ENCODE assay signal across 8 mouse cellular contexts in the genomic region with DNA sequence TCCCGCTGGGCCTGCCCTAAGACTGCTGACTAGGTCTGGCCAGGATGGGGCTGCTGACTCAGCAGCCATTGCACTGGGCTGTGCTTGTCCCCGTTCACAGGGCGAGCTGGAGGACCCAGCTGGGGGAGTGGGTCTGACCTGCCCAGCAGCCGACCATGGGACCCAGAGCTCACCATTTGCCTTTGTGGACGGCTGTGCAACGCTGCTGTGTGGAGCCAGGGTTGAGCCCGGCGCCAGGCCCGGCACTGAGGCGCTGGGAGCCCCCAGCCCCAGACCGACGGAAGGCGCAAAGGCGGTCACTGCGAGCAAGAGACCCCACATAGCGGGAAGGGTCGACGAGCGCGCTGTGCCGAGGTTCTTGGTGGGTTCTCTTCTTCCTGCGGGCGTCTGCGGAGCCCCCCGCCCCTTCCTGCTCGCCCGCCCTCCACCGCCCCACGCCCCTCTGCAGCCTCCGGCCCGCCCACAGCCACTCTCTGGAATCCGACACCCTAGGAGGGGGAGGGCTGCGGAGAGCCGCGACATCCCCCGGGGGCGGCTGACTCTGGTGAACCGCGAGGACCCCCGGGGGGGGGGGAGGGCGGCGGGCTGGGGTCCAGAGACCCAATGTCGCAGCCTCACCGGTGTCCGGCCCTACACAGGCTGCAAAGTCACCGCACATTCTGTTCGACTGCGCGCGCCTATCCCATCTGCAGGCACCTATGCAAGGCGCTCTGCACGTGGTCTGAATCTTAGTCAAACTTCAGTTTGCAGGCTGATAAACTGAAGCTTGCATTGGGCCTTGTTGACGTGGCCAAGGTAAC. TPM values are rescaled to one million over a fixed set of nuclear protein-coding genes. Genes with fewer than 3 reads are reported as not detected.
A peak's percentile ranks its signal among the peaks of the same experiment; 100 is the strongest.
DNase-seq lines count a peak whose midpoint lies in the region; ATAC-seq and TF ChIP-seq lines count a peak whose summit lies in the region.

Gene Cpxm1, minus strand, starts transcription at position 389 of the 800 bp plus-strand sequence.

- H3K4me1 ChIP-seq in kidney, embryonic 14.5 days (ENCODE audit: control insufficient read depth, insufficient read depth, low read length), result peaks cover 13% of the 10 kb centered on the region
- no peaks in the 10 kb centered on the region for H3K4me1 ChIP-seq in bone marrow, adult 2 months (ENCODE audit: control insufficient read depth, insufficient read depth, low read length)
- 0 out of 2 replicates have a peak, but pooled peaks cover 14% of the 10 kb centered on the region for H3K4me1 ChIP-seq in forebrain, postnatal 0 days (ENCODE audit: insufficient read depth)
- peaks cover 3% of the 10 kb centered on the region; the same call in 1 of the 2 replicates for H3K4me1 ChIP-seq in hindbrain, postnatal 0 days (ENCODE audit: insufficient read depth, low read length)

- H3K4me3 ChIP-seq in kidney, embryonic 14.5 days (ENCODE audit: low read length), result peak within 1 kb of the TSS; percentile 72
- H3K4me3 ChIP-seq in bone marrow, adult 2 months (replicated peaks; ENCODE audit: control insufficient read depth, low read depth, low read length), result no peak within 1 kb of the TSS
- peak within 1 kb of the TSS; percentile 49 for H3K4me3 ChIP-seq in forebrain, postnatal 0 days (ENCODE audit: low read depth, low read length)
- H3K4me3 ChIP-seq in hindbrain, postnatal 0 days (ENCODE audit: low read length), result peak within 1 kb of the TSS; percentile 52

- DNase-seq in kidney, adult 8-10 months, result no peak
- DNase-seq in forebrain, postnatal 0 days, result peak; percentile 29
- DNase-seq in hindbrain, postnatal 0 days (ENCODE audit: low spot score), result peak; percentile 40
- peak; percentile 49 for DNase-seq in testis, postnatal 14 days (ENCODE audit: low spot score)
- no peak for DNase-seq in right cerebral cortex, postnatal 10 days (ENCODE audit: low spot score in 2 of 2)

- peak within 1 kb of the TSS; percentile 78 for H3K9ac ChIP-seq in kidney, embryonic 14.5 days (ENCODE audit: low read depth, low read length)
- peak within 1 kb of the TSS; percentile 58 for H3K9ac ChIP-seq in forebrain, postnatal 0 days
- H3K9ac ChIP-seq in hindbrain, postnatal 0 days (replicated peaks; ENCODE audit: low read length), result peak within 1 kb of the TSS; percentile 57

- no peaks in the 10 kb centered on the region for H3K9me3 ChIP-seq in kidney, embryonic 14.5 days (ENCODE audit: control insufficient read depth, low read length)
- no peaks in the 10 kb centered on the region for H3K9me3 ChIP-seq in forebrain, postnatal 0 days (ENCODE audit: low read length)
- H3K9me3 ChIP-seq in hindbrain, postnatal 0 days (ENCODE audit: low read length), result no peaks in the 10 kb centered on the region

- WGBS in kidney, embryonic 14.5 days, result under 1% methylated on average over 52 of the region's 53 CpGs
- 3% methylated on average over 46 of the region's 53 CpGs for WGBS in bone marrow, adult 2 months
- WGBS in forebrain, postnatal 0 days, result 2% methylated on average over 45 of the region's 53 CpGs
- under 1% methylated on average over 40 of the region's 53 CpGs for WGBS in hindbrain, postnatal 0 days

- H3K27me3 ChIP-seq in kidney, embryonic 14.5 days (ENCODE audit: control insufficient read depth, insufficient read depth, low read length), result no peaks in the 10 kb centered on the region
- H3K27me3 ChIP-seq in forebrain, postnatal 0 days (ENCODE audit: insufficient read depth, low read length), result no peaks in the 10 kb centered on the region; the same call in 1 of the 2 replicates
- no peaks in the 10 kb centered on the region for H3K27me3 ChIP-seq in hindbrain, postnatal 0 days (ENCODE audit: insufficient read depth, low read length)

- peaks cover 24% of the 10 kb centered on the region for H3K36me3 ChIP-seq in kidney, embryonic 14.5 days (ENCODE audit: control insufficient read depth, insufficient read depth, low read length)
- H3K36me3 ChIP-seq in forebrain, postnatal 0 days (ENCODE audit: insufficient read depth), result 0 out of 2 replicates have a peak, but pooled peaks cover 8% of the 10 kb centered on the region
- peaks cover 7% of the 10 kb centered on the region; the same call in 1 of the 2 replicates for H3K36me3 ChIP-seq in hindbrain, postnatal 0 days (ENCODE audit: insufficient read depth, low read length)

- ATAC-seq in kidney, embryonic 14.5 days (ENCODE audit: low FRiP score, low TSS enrichment), result peak; percentile 93
- ATAC-seq in forebrain, postnatal 0 days, result peak; percentile 77
- peak; percentile 85 for ATAC-seq in hindbrain, postnatal 0 days
- peak; percentile 56 for ATAC-seq in megakaryocyte progenitor cell, adult 5-6 weeks (replicated peaks; ENCODE audit: poor library complexity)

- no peak for TF ChIP-seq CTCF in bone marrow, adult 2 months (IDR thresholded peaks at IDR 0.05; ENCODE audit: control insufficient read depth, insufficient read depth, low read length)
- no peak for TF ChIP-seq CTCF in forebrain, postnatal 0 days (IDR thresholded peaks at IDR 0.05; ENCODE audit: low read depth)
- no peak for TF ChIP-seq CTCF in hindbrain, postnatal 0 days (IDR thresholded peaks at IDR 0.05; ENCODE audit: low read depth)

- H3K27ac ChIP-seq in kidney, embryonic 14.5 days (ENCODE audit: low read depth, low read length), result peak within 1 kb of the TSS; percentile 68; the same call in 1 of the 2 replicates
- H3K27ac ChIP-seq in bone marrow, adult 2 months (ENCODE audit: control insufficient read depth, insufficient read depth, low read depth, low read length, poor library complexity), result no peak within 1 kb of the TSS
- H3K27ac ChIP-seq in forebrain, postnatal 0 days (ENCODE audit: low read depth, low read length), result no peak within 1 kb of the TSS
- H3K27ac ChIP-seq in hindbrain, postnatal 0 days, result no peak within 1 kb of the TSS

- TF ChIP-seq POLR2A in bone marrow, adult 2 months (IDR thresholded peaks at IDR 0.05; ENCODE audit: borderline replicate concordance, control insufficient read depth, low read depth, low read length), result no peak; the same call in 1 of the 2 replicates

- H3K4me2 ChIP-seq in kidney, embryonic 14.5 days (replicated peaks; ENCODE audit: low read depth, low read length), result peak within 1 kb of the TSS; percentile 90
- H3K4me2 ChIP-seq in forebrain, postnatal 0 days (ENCODE audit: low read depth), result peak within 1 kb of the TSS; percentile 94
- H3K4me2 ChIP-seq in hindbrain, postnatal 0 days (ENCODE audit: low read depth, low read length), result peak within 1 kb of the TSS; percentile 94

RNA-seq across cellular contexts. Expression of gene Cpxm1, which starts in this region (rescaled TPM):
- polyA plus RNA-seq in kidney, embryonic 14.5 days (2014; fragmentation: Nextera tagmentation; extraction: Ambion mirVana), result 51.6 and 63.8 TPM in 2 replicates
- 10.6 and 11.8 TPM in 2 replicates for polyA plus RNA-seq in bone marrow, adult 2 months (2011; ENCODE audit: insufficient read depth, insufficient read length, low replicate concordance, missing spikeins)
- total RNA-seq in forebrain, postnatal 0 days (2014; rRNA removed), result 18.4 and 20.4 TPM in 2 replicates
- polyA plus RNA-seq in forebrain, postnatal 0 days (2015; fragmentation: Nextera tagmentation; extraction: Ambion mirVana), result 20.4 and 22.4 TPM in 2 replicates
- total RNA-seq in hindbrain, postnatal 0 days (2014; rRNA removed), result 28.2 and 36.5 TPM in 2 replicates
- polyA plus RNA-seq in hindbrain, postnatal 0 days (2015; fragmentation: Nextera tagmentation; extraction: Ambion mirVana), result 31.9 and 32.9 TPM in 2 replicates
- total RNA-seq in megakaryocyte progenitor cell, adult 5-6 weeks (2015), result 0.29 and 1.9 TPM in 2 replicates
- total RNA-seq in megakaryocyte progenitor cell, adult 5-6 weeks (2017), result 0.58 and 2.9 TPM in 2 replicates

Comparison
In these comparisons a context has a peak if more than half of its experiments do, and no peak if none do; other contexts are left out.
1. DNase-seq: peak in forebrain, postnatal 0 days (single experiment), hindbrain, postnatal 0 days (single experiment) and testis, postnatal 14 days (single experiment); none in kidney, adult 8-10 months (0 of 2) and right cerebral cortex, postnatal 10 days (0 of 2).
2. Peak in every context shown above with its lines, with median percentiles within 50 percentile points of each other: ATAC-seq, H3K4me2 ChIP-seq and H3K9ac ChIP-seq.